Mouse (Mus musculus) embryonic fibroblast, embryonic 13.5 days (primary cell): ENCODE measurements around the gene Dbp.

Experiments
- CTCF ChIP-seq: IDR thresholded peaks from 2 replicates; pipeline ENCODE4 v1.5.1; 2011; ENCODE audit warnings: mild to moderate bottlenecking, control low read depth, low read length, moderate library complexity, borderline replicate concordance; ENCODE audit not compliant: insufficient read depth
- POLR2A ChIP-seq: IDR thresholded peaks from 2 replicates; pipeline ENCODE4 v1.6.1; 2011; ENCODE audit warnings: low read depth, mild to moderate bottlenecking, control low read depth, low read length, moderate library complexity

DNA sequence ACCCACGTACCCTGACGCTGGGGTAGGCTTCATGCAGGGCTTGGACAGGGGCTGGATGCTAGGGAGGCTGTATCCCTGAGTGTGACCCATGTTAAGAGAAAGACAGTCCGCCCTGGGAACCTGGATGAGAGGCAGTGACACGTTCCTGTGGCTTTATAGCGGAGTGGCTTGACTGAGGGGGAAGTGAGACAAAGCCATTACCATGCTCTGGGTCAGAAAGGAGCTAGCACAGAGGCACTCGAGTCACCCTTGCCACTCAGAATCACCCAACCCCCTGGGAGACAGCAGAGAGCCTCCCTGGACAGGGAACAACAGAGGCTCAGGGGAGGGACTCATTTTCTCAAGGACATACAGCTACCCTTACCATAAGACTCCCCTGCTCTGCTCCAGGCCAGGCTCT, 15.8 kb upstream of the Dbp start:
- TF ChIP-seq CTCF (no peak), POLR2A (no peak)
